In genomic region chr14:31137791-31138190, GRCm38 (mm10) we compare ENCODE assay signal across 11 mouse cellular contexts. TPM values are rescaled to one million over a fixed set of nuclear protein-coding genes. Genes with fewer than 3 reads are reported as not detected.
DNase-seq lines count a peak whose midpoint lies in the region; ATAC-seq and TF ChIP-seq lines count a peak whose summit lies in the region.
"Had no signal": no experiment of that assay in that cellular context is flagged by ENCODE, and none has a peak within 500 bp of the region (broad histone marks: within the 10 kb centered on the region; RNA-seq: fewer than 3 reads in every experiment).

No protein-coding gene starts in this region.

- no peaks in the 10 kb centered on the region for H3K9me3 ChIP-seq in hindbrain, postnatal 0 days (ENCODE audit: low read length)
- no peaks in the 10 kb centered on the region for H3K9me3 ChIP-seq in hindbrain, embryonic 11.5 days (ENCODE audit: control insufficient read depth, low read length)
- no peaks in the 10 kb centered on the region for H3K9me3 ChIP-seq in embryonic facial prominence, embryonic 10.5 days
- no peaks in the 10 kb centered on the region for H3K9me3 ChIP-seq in heart, embryonic 15.5 days (replicated peaks)
- H3K9me3 ChIP-seq: hindbrain, embryonic 12.5 days; neural tube, embryonic 13.5 days had no signal

- TF ChIP-seq CTCF in hindbrain, postnatal 0 days (IDR thresholded peaks at IDR 0.05; ENCODE audit: low read depth) = no peak

- H3K4me1 ChIP-seq in hindbrain, postnatal 0 days (ENCODE audit: insufficient read depth, low read length) = peaks cover 14% of the 10 kb centered on the region; the same call in 1 of the 2 replicates
- H3K4me1 ChIP-seq in hindbrain, embryonic 11.5 days (replicated peaks; ENCODE audit: control insufficient read depth, insufficient read depth, low read length) = no peaks in the 10 kb centered on the region; the same call in 1 of the 2 replicates
- peaks cover 31% of the 10 kb centered on the region for H3K4me1 ChIP-seq in embryonic facial prominence, embryonic 10.5 days
- H3K4me1 ChIP-seq in heart, embryonic 15.5 days (replicated peaks) = peaks cover 34% of the 10 kb centered on the region

- peak overlapping the region; percentile 22; the same call in 1 of the 2 replicates for H3K27ac ChIP-seq in hindbrain, postnatal 0 days
- no peak overlapping the region for H3K27ac ChIP-seq in hindbrain, embryonic 11.5 days (ENCODE audit: low read depth, low read length)
- H3K27ac ChIP-seq in embryonic facial prominence, embryonic 10.5 days (replicated peaks) = 0 out of 2 replicates have a peak overlapping the region, but pooled peaks have one; percentile 19
- peak overlapping the region; percentile 45 for H3K27ac ChIP-seq in heart, embryonic 15.5 days
- H3K27ac ChIP-seq: hindbrain, embryonic 12.5 days; neural tube, embryonic 13.5 days had no signal

- 58% methylated on average over 11 of the region's 11 CpGs for WGBS in hindbrain, postnatal 0 days
- 83% methylated on average over 11 of the region's 11 CpGs for WGBS in hindbrain, embryonic 11.5 days
- 82% methylated on average over 11 of the region's 11 CpGs for WGBS in embryonic facial prominence, embryonic 10.5 days
- 74% methylated on average over 11 of the region's 11 CpGs for WGBS in heart, embryonic 15.5 days

- no peaks in the 10 kb centered on the region for H3K27me3 ChIP-seq in hindbrain, postnatal 0 days (ENCODE audit: insufficient read depth, low read length)
- H3K27me3 ChIP-seq in hindbrain, embryonic 11.5 days (ENCODE audit: control insufficient read depth, insufficient read depth, low read length) = no peaks in the 10 kb centered on the region
- no peaks in the 10 kb centered on the region for H3K27me3 ChIP-seq in embryonic facial prominence, embryonic 10.5 days (replicated peaks; ENCODE audit: low read depth, poor library complexity, severe bottlenecking)
- no peaks in the 10 kb centered on the region for H3K27me3 ChIP-seq in heart, embryonic 15.5 days
- H3K27me3 ChIP-seq: hindbrain, embryonic 12.5 days; neural tube, embryonic 13.5 days had no signal

- DNase-seq in hindbrain, postnatal 0 days (ENCODE audit: low spot score) = no peak
- no peak for DNase-seq in hindbrain, embryonic 11.5 days (ENCODE audit: low spot score)
- DNase-seq in embryonic facial prominence, embryonic 10.5 days (ENCODE audit: low spot score) = no peak
- peak; percentile 65 to 72 for DNase-seq in kidney, postnatal 36 days
- no peak for DNase-seq in thymus, adult 18-20 months
- no peak for DNase-seq in B cell, adult 2 months
- DNase-seq in frontal cortex, postnatal 25 days (ENCODE audit: low spot score in 2 of 2) = no peak
- DNase-seq: spleen, adult 18-20 months had no signal

- ATAC-seq in hindbrain, postnatal 0 days = no peak
- ATAC-seq in hindbrain, embryonic 11.5 days (ENCODE audit: low FRiP score) = no peak
- ATAC-seq in heart, embryonic 15.5 days (replicated peaks; ENCODE audit: insufficient number of reproducible peaks, insufficient read depth, low FRiP score, low read depth) = no peak

- H3K9ac ChIP-seq in hindbrain, postnatal 0 days (replicated peaks; ENCODE audit: low read length) = no peak overlapping the region
- H3K9ac ChIP-seq in hindbrain, embryonic 11.5 days (ENCODE audit: low read depth, low read length) = no peak overlapping the region
- no peak overlapping the region for H3K9ac ChIP-seq in heart, embryonic 15.5 days
- H3K9ac ChIP-seq: hindbrain, embryonic 12.5 days; neural tube, embryonic 13.5 days had no signal

- peaks cover 6% of the 10 kb centered on the region; the same call in 1 of the 2 replicates for H3K36me3 ChIP-seq in hindbrain, postnatal 0 days (ENCODE audit: insufficient read depth, low read length)
- H3K36me3 ChIP-seq in hindbrain, embryonic 11.5 days (ENCODE audit: control insufficient read depth, insufficient read depth, low read length) = peaks cover 50% of the 10 kb centered on the region
- H3K36me3 ChIP-seq in embryonic facial prominence, embryonic 10.5 days (replicated peaks) = peaks cover 100% of the 10 kb centered on the region
- H3K36me3 ChIP-seq in heart, embryonic 15.5 days = peaks cover 73% of the 10 kb centered on the region

- H3K4me2 ChIP-seq in hindbrain, postnatal 0 days (ENCODE audit: low read depth, low read length) = no peak overlapping the region
- no peak overlapping the region for H3K4me2 ChIP-seq in hindbrain, embryonic 11.5 days (replicated peaks; ENCODE audit: low read depth, low read length)
- H3K4me2 ChIP-seq in heart, embryonic 15.5 days = no peak overlapping the region
- H3K4me2 ChIP-seq: hindbrain, embryonic 12.5 days; neural tube, embryonic 13.5 days had no signal

- no peak overlapping the region for H3K4me3 ChIP-seq in hindbrain, postnatal 0 days (ENCODE audit: low read length)
- H3K4me3 ChIP-seq in hindbrain, embryonic 11.5 days (ENCODE audit: low read depth, low read length) = no peak overlapping the region
- no peak overlapping the region for H3K4me3 ChIP-seq in embryonic facial prominence, embryonic 10.5 days
- H3K4me3 ChIP-seq in heart, embryonic 15.5 days = no peak overlapping the region
- H3K4me3 ChIP-seq: hindbrain, embryonic 12.5 days; neural tube, embryonic 13.5 days had no signal

RNA-seq across cellular contexts. Expression of gene Nt5dc2, which starts 6.9 kb away (rescaled TPM):
- 209 and 236 TPM in 2 replicates for total RNA-seq in hindbrain, postnatal 0 days (2014; rRNA removed)
- polyA plus RNA-seq in hindbrain, postnatal 0 days (2015; fragmentation: Nextera tagmentation; extraction: Ambion mirVana) = 203 and 204 TPM in 2 replicates
- 458 and 483 TPM in 2 replicates for polyA plus RNA-seq in hindbrain, embryonic 11.5 days (2014; fragmentation: Nextera tagmentation; extraction: Ambion mirVana)
- 589 and 605 TPM in 2 replicates for polyA plus RNA-seq in embryonic facial prominence, embryonic 10.5 days (2016; fragmentation: Nextera tagmentation; extraction: Ambion mirVana)
- polyA plus RNA-seq in heart, embryonic 15.5 days (2015; fragmentation: Nextera tagmentation; extraction: Ambion mirVana) = 278 and 339 TPM in 2 replicates

RNA-seq across cellular contexts. Expression of gene Smim4, which starts 9.0 kb away (rescaled TPM):
- total RNA-seq in hindbrain, postnatal 0 days (2014; rRNA removed) = 0.93 and 5.0 TPM in 2 replicates
- 59.5 and 64.8 TPM in 2 replicates for polyA plus RNA-seq in hindbrain, postnatal 0 days (2015; fragmentation: Nextera tagmentation; extraction: Ambion mirVana)
- polyA plus RNA-seq in hindbrain, embryonic 11.5 days (2014; fragmentation: Nextera tagmentation; extraction: Ambion mirVana) = 58.7 and 65.0 TPM in 2 replicates
- 62.3 and 63.3 TPM in 2 replicates for polyA plus RNA-seq in embryonic facial prominence, embryonic 10.5 days (2016; fragmentation: Nextera tagmentation; extraction: Ambion mirVana)
- polyA plus RNA-seq in heart, embryonic 15.5 days (2015; fragmentation: Nextera tagmentation; extraction: Ambion mirVana) = 75.6 and 94.1 TPM in 2 replicates

RNA-seq across cellular contexts. Expression of gene Stab1, which starts 30.6 kb away (rescaled TPM):
- total RNA-seq in hindbrain, postnatal 0 days (2014; rRNA removed) = 31.2 and 35.4 TPM in 2 replicates
- 10.5 and 11.5 TPM in 2 replicates for polyA plus RNA-seq in hindbrain, postnatal 0 days (2015; fragmentation: Nextera tagmentation; extraction: Ambion mirVana)
- polyA plus RNA-seq in hindbrain, embryonic 11.5 days (2014; fragmentation: Nextera tagmentation; extraction: Ambion mirVana) = 23.5 and 25.5 TPM in 2 replicates
- 21.0 and 22.3 TPM in 2 replicates for polyA plus RNA-seq in embryonic facial prominence, embryonic 10.5 days (2016; fragmentation: Nextera tagmentation; extraction: Ambion mirVana)
- 43.7 and 46.8 TPM in 2 replicates for polyA plus RNA-seq in heart, embryonic 15.5 days (2015; fragmentation: Nextera tagmentation; extraction: Ambion mirVana)

Comparison
In these comparisons a context has a peak if more than half of its experiments do, and no peak if none do; other contexts are left out.
1. DNase-seq: peak in kidney, postnatal 36 days (2 of 2); none in hindbrain, postnatal 0 days (single experiment), hindbrain, embryonic 11.5 days (single experiment), embryonic facial prominence, embryonic 10.5 days (single experiment), thymus, adult 18-20 months (0 of 2), B cell, adult 2 months (0 of 2) and frontal cortex, postnatal 25 days (0 of 2).